In genomic region chr8:31031721-31032591, GRCm38 (mm10) we compare ENCODE assay signal across 8 mouse cellular contexts.
A peak's percentile ranks its signal among the peaks of the same experiment; 100 is the strongest.
DNase-seq lines count a peak whose midpoint lies in the region; ATAC-seq and TF ChIP-seq lines count a peak whose summit lies in the region.

No protein-coding gene starts in this region.

- TF ChIP-seq CTCF in bone marrow macrophage, adult 2 months (IDR thresholded peaks at IDR 0.05; ENCODE audit: low read depth, low read length) = peak; percentile 54
- peak; percentile 96 for TF ChIP-seq CTCF in embryonic fibroblast, embryonic 13.5 days (IDR thresholded peaks at IDR 0.05; ENCODE audit: borderline replicate concordance, insufficient read depth, low read length)
- TF ChIP-seq CTCF in thymus, adult 2 months (IDR thresholded peaks at IDR 0.05; ENCODE audit: borderline replicate concordance, control insufficient read depth, extremely low read depth, insufficient read depth, low read length, poor library complexity) = 0 out of 2 replicates have a peak, but pooled peaks have one; percentile 27

- H3K36me3 ChIP-seq in heart, embryonic 15.5 days = no peaks in the 10 kb centered on the region
- H3K36me3 ChIP-seq in liver, embryonic 15.5 days (replicated peaks) = no peaks in the 10 kb centered on the region
- no peaks in the 10 kb centered on the region for H3K36me3 ChIP-seq in neural tube, embryonic 13.5 days
- H3K36me3 ChIP-seq in thymus, adult 2 months (ENCODE audit: control insufficient read depth, insufficient read depth, low read length) = no peaks in the 10 kb centered on the region

- H3K9me3 ChIP-seq in heart, embryonic 15.5 days (replicated peaks) = no peaks in the 10 kb centered on the region
- no peaks in the 10 kb centered on the region for H3K9me3 ChIP-seq in liver, embryonic 15.5 days (replicated peaks)
- no peaks in the 10 kb centered on the region for H3K9me3 ChIP-seq in neural tube, embryonic 13.5 days

- peak; percentile 79 for ATAC-seq in CD4-positive, CD25-positive, alpha-beta regulatory T cell, adult 4 months
- ATAC-seq in heart, embryonic 15.5 days (replicated peaks; ENCODE audit: insufficient number of reproducible peaks, insufficient read depth, low FRiP score, low read depth) = peak; percentile 83
- ATAC-seq in liver, embryonic 15.5 days (ENCODE audit: insufficient read depth) = peak; percentile 28; the same call in 1 of the 2 replicates
- peak; percentile 93 for ATAC-seq in neural tube, embryonic 13.5 days (ENCODE audit: low read depth)

- peak overlapping the region; percentile 46; the same call in 1 of the 2 replicates for H3K9ac ChIP-seq in heart, embryonic 15.5 days
- H3K9ac ChIP-seq in liver, embryonic 15.5 days = no peak overlapping the region
- H3K9ac ChIP-seq in neural tube, embryonic 13.5 days = peak overlapping the region; percentile 66

- H3K27me3 ChIP-seq in heart, embryonic 15.5 days = no peaks in the 10 kb centered on the region
- H3K27me3 ChIP-seq in liver, embryonic 15.5 days = no peaks in the 10 kb centered on the region
- no peaks in the 10 kb centered on the region for H3K27me3 ChIP-seq in neural tube, embryonic 13.5 days
- H3K27me3 ChIP-seq in thymus, adult 2 months (ENCODE audit: control insufficient read depth, insufficient read depth, low read length) = no peaks in the 10 kb centered on the region

- 6% methylated on average over 24 of the region's 24 CpGs for whole genome bisulfite sequencing in heart, embryonic 15.5 days
- WGBS in liver, embryonic 15.5 days (ENCODE audit: insufficient replicate concordance) = 4% methylated on average over 24 of the region's 24 CpGs
- WGBS in neural tube, embryonic 13.5 days = 3% methylated on average over 24 of the region's 24 CpGs
- 11% methylated on average over 24 of the region's 24 CpGs for WGBS in thymus, adult 2 months

- H3K4me3 ChIP-seq in bone marrow macrophage, adult 2 months (ENCODE audit: insufficient read depth, low read length) = peak overlapping the region; percentile 49
- H3K4me3 ChIP-seq in embryonic fibroblast, embryonic 13.5 days (ENCODE audit: insufficient read depth, low read length) = 0 out of 2 replicates have a peak overlapping the region, but pooled peaks have one; percentile 0
- peak overlapping the region; percentile 53 for H3K4me3 ChIP-seq in heart, embryonic 15.5 days
- H3K4me3 ChIP-seq in liver, embryonic 15.5 days (replicated peaks) = peak overlapping the region; percentile 31
- peak overlapping the region; percentile 36 for H3K4me3 ChIP-seq in neural tube, embryonic 13.5 days
- H3K4me3 ChIP-seq in thymus, adult 2 months (ENCODE audit: control insufficient read depth, insufficient read depth, low read length) = 0 out of 2 replicates have a peak overlapping the region, but pooled peaks have one; percentile 8

- H3K4me1 ChIP-seq in bone marrow macrophage, adult 2 months (ENCODE audit: control insufficient read depth, insufficient read depth, low read length) = peaks cover 5% of the 10 kb centered on the region; the same call in 1 of the 2 replicates
- H3K4me1 ChIP-seq in embryonic fibroblast, embryonic 13.5 days (ENCODE audit: control insufficient read depth, insufficient read depth, low read length) = no peaks in the 10 kb centered on the region
- peaks cover 7% of the 10 kb centered on the region for H3K4me1 ChIP-seq in heart, embryonic 15.5 days (replicated peaks)
- H3K4me1 ChIP-seq in liver, embryonic 15.5 days (replicated peaks) = peaks cover 5% of the 10 kb centered on the region; the same call in 1 of the 2 replicates
- H3K4me1 ChIP-seq in neural tube, embryonic 13.5 days (replicated peaks) = peaks cover 14% of the 10 kb centered on the region; the same call in 1 of the 2 replicates
- H3K4me1 ChIP-seq in thymus, adult 2 months (replicated peaks; ENCODE audit: control insufficient read depth, insufficient read depth, low read length) = 0 out of 2 replicates have a peak, but pooled peaks cover 3% of the 10 kb centered on the region

- H3K27ac ChIP-seq in bone marrow macrophage, adult 2 months (ENCODE audit: insufficient read depth, low read depth, low read length) = no peak overlapping the region
- no peak overlapping the region for H3K27ac ChIP-seq in embryonic fibroblast, embryonic 13.5 days (ENCODE audit: insufficient read depth, low read length)
- no peak overlapping the region; the same call in 1 of the 2 replicates for H3K27ac ChIP-seq in heart, embryonic 15.5 days
- no peak overlapping the region for H3K27ac ChIP-seq in liver, embryonic 15.5 days (replicated peaks)
- peak overlapping the region; percentile 75 for H3K27ac ChIP-seq in neural tube, embryonic 13.5 days (replicated peaks)
- no peak overlapping the region for H3K27ac ChIP-seq in thymus, adult 2 months (ENCODE audit: control insufficient read depth, insufficient read depth, low read length)

- TF ChIP-seq POLR2A in bone marrow macrophage, adult 2 months (IDR thresholded peaks at IDR 0.05; ENCODE audit: borderline replicate concordance, low read depth, low read length) = no peak
- TF ChIP-seq POLR2A in embryonic fibroblast, embryonic 13.5 days (IDR thresholded peaks at IDR 0.05; ENCODE audit: low read depth, low read length) = no peak
- no peak for TF ChIP-seq POLR2A in thymus, adult 2 months (IDR thresholded peaks at IDR 0.05; ENCODE audit: control insufficient read depth, extremely low read depth, insufficient read depth, low read length, poor library complexity)

- H3K4me2 ChIP-seq in heart, embryonic 15.5 days = peak overlapping the region; percentile 84
- H3K4me2 ChIP-seq in liver, embryonic 15.5 days = peak overlapping the region; percentile 58
- H3K4me2 ChIP-seq in neural tube, embryonic 13.5 days = peak overlapping the region; percentile 60

- DNase-seq in kidney, postnatal 14 days = peak; percentile 62
- DNase-seq in thymus, adult 2 months = peak; percentile 35

Comparison
In these comparisons a context has a peak if more than half of its experiments do, and no peak if none do; other contexts are left out.
1. ATAC-seq: peak in every context shown above with its lines; median percentile 93 in neural tube, embryonic 13.5 days; 83 in heart, embryonic 15.5 days; 79 in CD4-positive, CD25-positive, alpha-beta regulatory T cell, adult 4 months; 28 in liver, embryonic 15.5 days.
2. H3K4me3 ChIP-seq: peak in every context shown above with its lines; median percentile 53 in heart, embryonic 15.5 days; 49 in bone marrow macrophage, adult 2 months; 36 in neural tube, embryonic 13.5 days; 31 in liver, embryonic 15.5 days; 8 in thymus, adult 2 months; 0 in embryonic fibroblast, embryonic 13.5 days.
3. CTCF ChIP-seq: peak in every context shown above with its lines; median percentile 96 in embryonic fibroblast, embryonic 13.5 days; 54 in bone marrow macrophage, adult 2 months; 27 in thymus, adult 2 months.